In the genomic region with DNA sequence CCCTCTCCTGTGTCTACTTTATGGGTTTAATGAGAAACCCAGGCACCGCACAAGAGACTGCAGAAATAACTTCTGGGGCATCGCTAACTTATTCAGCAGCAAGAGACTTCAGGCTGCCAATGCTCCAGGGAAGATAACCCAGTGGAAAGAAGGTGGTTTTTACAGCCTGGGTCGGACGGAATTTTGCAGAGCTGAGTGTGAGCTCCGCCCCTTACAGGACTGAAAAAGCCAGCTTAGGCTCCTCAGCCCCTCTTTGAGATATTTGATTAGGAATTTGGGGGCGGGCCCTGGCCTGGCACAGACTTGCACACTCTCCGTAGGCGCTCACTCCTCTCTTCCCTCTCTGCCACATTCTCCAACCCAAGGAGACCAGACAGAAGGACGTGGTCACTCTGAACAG, we compare ENCODE assay signal across 10 mouse cellular contexts. TPM values are rescaled to one million over a fixed set of nuclear protein-coding genes. Genes with fewer than 3 reads are reported as not detected.
DNase-seq lines count a peak whose midpoint lies in the region; ATAC-seq and TF ChIP-seq lines count a peak whose summit lies in the region.
"Had no signal": no experiment of that assay in that cellular context is flagged by ENCODE, and none has a peak within 500 bp of the region (broad histone marks: within the 10 kb centered on the region; RNA-seq: fewer than 3 reads in every experiment).

Gene Fmod (plus strand): TSS at position 83 of the 400 bp plus-strand sequence.

- no peak for TF ChIP-seq EP300 in lung, postnatal 0 days (IDR thresholded peaks at IDR 0.05)

- no peaks in the 10 kb centered on the region; the same call in 1 of the 2 replicates for H3K27me3 ChIP-seq in kidney, embryonic 15.5 days
- H3K27me3 ChIP-seq in lung, postnatal 0 days (replicated peaks; ENCODE audit: insufficient read depth, low read length): no peaks in the 10 kb centered on the region
- H3K27me3 ChIP-seq: Patski had no signal

- intact Hi-C loops in heart, postnatal 10 days (cut with DNase I): no loop called here

- no peaks in the 10 kb centered on the region for H3K9me3 ChIP-seq in kidney, embryonic 15.5 days (replicated peaks)
- H3K9me3 ChIP-seq in lung, postnatal 0 days (ENCODE audit: low read length): no peaks in the 10 kb centered on the region

- WGBS in kidney, embryonic 15.5 days: 21% methylated on average over 9 of the region's 9 CpGs
- WGBS in lung, postnatal 0 days: 24% methylated on average over 9 of the region's 9 CpGs

- peak within 1 kb of the TSS; percentile 46 for H3K4me2 ChIP-seq in kidney, embryonic 15.5 days
- 0 out of 2 replicates have a peak within 1 kb of the TSS, but pooled peaks have one; percentile 1 for H3K4me2 ChIP-seq in lung, postnatal 0 days (replicated peaks; ENCODE audit: low read depth, low read length)

- no peak for DNase-seq in kidney, adult 8-10 months
- no peak for DNase-seq in heart, postnatal 10 days
- DNase-seq in lung, postnatal 0 days (ENCODE audit: low spot score): peak; percentile 73
- no peak for DNase-seq in thymus, postnatal 0 days (ENCODE audit: low spot score)
- no peak for DNase-seq in layer of hippocampus, adult 2 months (ENCODE audit: low spot score in 2 of 2)

- peaks cover 17% of the 10 kb centered on the region for H3K4me1 ChIP-seq in kidney, embryonic 15.5 days
- H3K4me1 ChIP-seq in embryonic fibroblast, embryonic 13.5 days (ENCODE audit: control insufficient read depth, insufficient read depth, low read length): no peaks in the 10 kb centered on the region; the same call in 1 of the 2 replicates
- peaks cover 5% of the 10 kb centered on the region; the same call in 1 of the 2 replicates for H3K4me1 ChIP-seq in lung, postnatal 0 days (ENCODE audit: insufficient read depth, low read depth, low read length)

- TF ChIP-seq POLR2A in embryonic fibroblast, embryonic 13.5 days (IDR thresholded peaks at IDR 0.05; ENCODE audit: low read depth, low read length): no peak

- peak within 1 kb of the TSS; percentile 64 for H3K27ac ChIP-seq in kidney, embryonic 15.5 days
- H3K27ac ChIP-seq in embryonic fibroblast, embryonic 13.5 days (ENCODE audit: insufficient read depth, low read length): peak within 1 kb of the TSS; percentile 4; the same call in 1 of the 2 replicates
- no peak within 1 kb of the TSS for H3K27ac ChIP-seq in lung, postnatal 0 days (ENCODE audit: low read length)
- no peak within 1 kb of the TSS; the same call in 1 of the 2 replicates for H3K27ac ChIP-seq in layer of hippocampus, adult 2 months

- TF ChIP-seq CTCF in embryonic fibroblast, embryonic 13.5 days (IDR thresholded peaks at IDR 0.05; ENCODE audit: borderline replicate concordance, insufficient read depth, low read length): no peak
- TF ChIP-seq CTCF in lung, postnatal 0 days (IDR thresholded peaks at IDR 0.05): no peak
- no peak for TF ChIP-seq CTCF in layer of hippocampus, adult 2 months (conservative IDR thresholded peaks at IDR 0.05)

- H3K36me3 ChIP-seq in kidney, embryonic 15.5 days: no peaks in the 10 kb centered on the region
- H3K36me3 ChIP-seq in lung, postnatal 0 days (ENCODE audit: insufficient read depth, low read length): no peaks in the 10 kb centered on the region

- peak within 1 kb of the TSS; percentile 7 for H3K4me3 ChIP-seq in kidney, embryonic 15.5 days (replicated peaks)
- H3K4me3 ChIP-seq in embryonic fibroblast, embryonic 13.5 days (ENCODE audit: insufficient read depth, low read length): no peak within 1 kb of the TSS
- H3K4me3 ChIP-seq in lung, postnatal 0 days (ENCODE audit: low read depth, low read length): no peak within 1 kb of the TSS
- no peak within 1 kb of the TSS for H3K4me3 ChIP-seq in layer of hippocampus, adult 2 months
- H3K4me3 ChIP-seq: erythroblast, embryonic 14.5 days had no signal

- H3K9ac ChIP-seq in kidney, embryonic 15.5 days: 0 out of 2 replicates have a peak within 1 kb of the TSS, but pooled peaks have one; percentile 1
- H3K9ac ChIP-seq in lung, postnatal 0 days (replicated peaks; ENCODE audit: low read depth): no peak within 1 kb of the TSS

- peak; percentile 66; the same call in 1 of the 2 replicates for ATAC-seq in kidney, embryonic 15.5 days (replicated peaks; ENCODE audit: low FRiP score)
- peak; percentile 70 for ATAC-seq in lung, postnatal 0 days
- no peak for ATAC-seq in activated CD4-positive, CD25-positive, alpha-beta regulatory T cell, adult 4 months
- ATAC-seq: Patski had no signal

RNA-seq across cellular contexts. Expression of gene Fmod, which starts in this region (rescaled TPM):
- polyA plus RNA-seq in kidney, embryonic 15.5 days (2015; fragmentation: Nextera tagmentation; extraction: Ambion mirVana): 11.6 and 12.4 TPM in 2 replicates
- polyA plus RNA-seq in embryonic fibroblast, embryonic 13.5 days (2011; ENCODE audit: insufficient read length, low read depth, missing spikeins): 35.4 and 74.2 TPM in 2 replicates
- total RNA-seq in heart, postnatal 10 days (2021): 10 to 100 TPM; 18.1 to 25.8 TPM
- polyA plus RNA-seq in lung, postnatal 0 days (2015; fragmentation: Nextera tagmentation; extraction: Ambion mirVana): 9.7 and 10.0 TPM in 2 replicates
- polyA plus RNA-seq in thymus, postnatal 0 days (2015; fragmentation: Nextera tagmentation; extraction: Ambion mirVana): 0.32 and 0.40 TPM in 2 replicates
- not detected for polyA plus RNA-seq in activated CD4-positive, CD25-positive, alpha-beta regulatory T cell, adult 4 months (2017; shearing (Covaris generic))
- 1 to 10 TPM; 6.0 to 7.4 TPM for total RNA-seq in layer of hippocampus, adult 2 months (2021)
- polyA plus RNA-seq: erythroblast, embryonic 14.5 days had no signal

Comparison
In these comparisons a context has a peak if more than half of its experiments do, and no peak if none do; other contexts are left out.
1. H3K27ac ChIP-seq: peak in kidney, embryonic 15.5 days (single experiment) and embryonic fibroblast, embryonic 13.5 days (single experiment); none in lung, postnatal 0 days (single experiment) and layer of hippocampus, adult 2 months (single experiment).